Comparison of ENCODE assay signal across 13 mouse cellular contexts in genomic region chr16:76765536-76765935, GRCm38 (mm10).
DNase-seq lines count a peak whose midpoint lies in the region; ATAC-seq lines count a peak whose summit lies in the region.
"Had no signal": no experiment of that assay in that cellular context is flagged by ENCODE, and none has a peak within 500 bp of the region (broad histone marks: within the 10 kb centered on the region; RNA-seq: fewer than 3 reads in every experiment).

No protein-coding gene starts in this region.

- H3K4me1 ChIP-seq in lung, embryonic 16.5 days (replicated peaks; ENCODE audit: control insufficient read depth, insufficient read depth, low read length) = peaks cover 7% of the 10 kb centered on the region; the same call in 1 of the 2 replicates
- H3K4me1 ChIP-seq in limb, embryonic 13.5 days = peaks cover 11% of the 10 kb centered on the region
- H3K4me1 ChIP-seq in forebrain, embryonic 14.5 days (ENCODE audit: control insufficient read depth, insufficient read depth, low read length) = no peaks in the 10 kb centered on the region
- H3K4me1 ChIP-seq: forebrain, embryonic 12.5 days had no signal

- no peak overlapping the region for H3K4me3 ChIP-seq in lung, embryonic 16.5 days (ENCODE audit: low read length)
- H3K4me3 ChIP-seq in limb, embryonic 13.5 days = peak overlapping the region; percentile 1; the same call in 1 of the 2 replicates
- H3K4me3 ChIP-seq in forebrain, embryonic 14.5 days (ENCODE audit: low read depth, low read length) = no peak overlapping the region
- H3K4me3 ChIP-seq: forebrain, embryonic 12.5 days had no signal

- DNase-seq in adrenal gland, adult (ENCODE audit: inconsistent age in 2 of 2, low spot score in 1 of 2) = peak; percentile 11 to 72
- DNase-seq in adrenal gland, postnatal 14 days = no peak
- no peak for DNase-seq in lung, postnatal 10 days
- DNase-seq in embryo, embryonic 11.5 days (ENCODE audit: low read depth, low spot score) = peak; percentile 9
- no peak for DNase-seq in frontal cortex, postnatal 36 days (ENCODE audit: low spot score in 2 of 2)
- DNase-seq in forebrain, embryonic 14.5 days (ENCODE audit: low spot score) = no peak
- DNase-seq: gastrocnemius, postnatal 36 days; heart, postnatal 10 days had no signal

- peak overlapping the region; percentile 13; the same call in 1 of the 2 replicates for H3K4me2 ChIP-seq in lung, embryonic 16.5 days (ENCODE audit: low read depth, low read length)
- peak overlapping the region; percentile 45 for H3K4me2 ChIP-seq in limb, embryonic 13.5 days (replicated peaks)
- no peak overlapping the region for H3K4me2 ChIP-seq in forebrain, embryonic 14.5 days (ENCODE audit: low read length)
- H3K4me2 ChIP-seq: forebrain, embryonic 12.5 days had no signal

- no peak for ATAC-seq in lung, embryonic 16.5 days (ENCODE audit: low read depth)
- ATAC-seq in limb, embryonic 13.5 days (ENCODE audit: low FRiP score, low read depth) = no peak
- ATAC-seq in forebrain, embryonic 14.5 days = no peak

- no peaks in the 10 kb centered on the region for H3K9me3 ChIP-seq in lung, embryonic 16.5 days (ENCODE audit: control insufficient read depth, low read length)
- H3K9me3 ChIP-seq in limb, embryonic 13.5 days = no peaks in the 10 kb centered on the region
- H3K9me3 ChIP-seq in forebrain, embryonic 14.5 days (replicated peaks; ENCODE audit: control insufficient read depth, low read length) = no peaks in the 10 kb centered on the region
- H3K9me3 ChIP-seq: forebrain, embryonic 12.5 days; G1E had no signal

- H3K9ac ChIP-seq in lung, embryonic 16.5 days (ENCODE audit: low read length) = peak overlapping the region; percentile 15; the same call in 1 of the 2 replicates
- no peak overlapping the region for H3K9ac ChIP-seq in limb, embryonic 13.5 days
- no peak overlapping the region for H3K9ac ChIP-seq in forebrain, embryonic 14.5 days (ENCODE audit: low read length)
- H3K9ac ChIP-seq: forebrain, embryonic 12.5 days had no signal

- H3K27me3 ChIP-seq in lung, embryonic 16.5 days (ENCODE audit: control insufficient read depth, insufficient read depth, low read depth, low read length) = no peaks in the 10 kb centered on the region
- no peaks in the 10 kb centered on the region for H3K27me3 ChIP-seq in limb, embryonic 13.5 days
- no peaks in the 10 kb centered on the region for H3K27me3 ChIP-seq in forebrain, embryonic 14.5 days (replicated peaks; ENCODE audit: control insufficient read depth, insufficient read depth, low read length)
- H3K27me3 ChIP-seq: forebrain, embryonic 12.5 days had no signal

- WGBS in lung, embryonic 16.5 days = 26% methylated on average over 7 of the region's 7 CpGs
- WGBS in limb, embryonic 13.5 days = 10% methylated on average over 7 of the region's 7 CpGs
- 58% methylated on average over 7 of the region's 7 CpGs for WGBS in forebrain, embryonic 14.5 days

- no peaks in the 10 kb centered on the region for H3K36me3 ChIP-seq in lung, embryonic 16.5 days (ENCODE audit: control insufficient read depth, insufficient read depth, low read length)
- no peaks in the 10 kb centered on the region for H3K36me3 ChIP-seq in limb, embryonic 13.5 days
- no peaks in the 10 kb centered on the region for H3K36me3 ChIP-seq in forebrain, embryonic 14.5 days (ENCODE audit: control insufficient read depth, insufficient read depth, low read length)
- H3K36me3 ChIP-seq: forebrain, embryonic 12.5 days; G1E had no signal

- H3K27ac ChIP-seq in lung, embryonic 16.5 days (ENCODE audit: low read length) = no peak overlapping the region
- H3K27ac ChIP-seq in limb, embryonic 13.5 days = no peak overlapping the region
- H3K27ac ChIP-seq in forebrain, embryonic 14.5 days (ENCODE audit: low read depth, low read length) = no peak overlapping the region
- H3K27ac ChIP-seq: forebrain, embryonic 12.5 days; macrophage had no signal

Comparison
In these comparisons a context has a peak if more than half of its experiments do, and no peak if none do; other contexts are left out.
1. DNase-seq: peak in adrenal gland, adult (2 of 2) and embryo, embryonic 11.5 days (single experiment); none in adrenal gland, postnatal 14 days (single experiment), lung, postnatal 10 days (single experiment), frontal cortex, postnatal 36 days (0 of 2) and forebrain, embryonic 14.5 days (single experiment).